Mouse (Mus musculus) adrenal gland, adult 18-20 months (tissue): ENCODE measurements around the gene Htr6. TPM values are rescaled to one million over a fixed set of nuclear protein-coding genes. Genes with fewer than 3 reads are reported as not detected.
A peak's percentile ranks its signal among the peaks of the same experiment; 100 is the strongest.

Experiments used
- DNase-seq, 2 experiments: peaks; one replicate each; pipeline ENCODE4 v3.0.0; 2021 to 2022; ENCODE audit warnings: low spot score in 2 of 2
- long read RNA-seq, 2 experiments: library from polyadenylated mRNA; stranded (forward); transcript quantifications; one replicate each; pipeline ENCODE4 v2.0.0; 2021
- total RNA-seq, 2 experiments: library from RNA; stranded (reverse); gene quantifications; 1 replicate in 1 of 2; 2 replicates in 1 of 2; pipeline ENCODE4 v1.2.3; 2021

The Htr6 gene
- total RNA-seq = under 1 TPM; 0.23 to 0.42 TPM
- long read RNA-seq, experiment 1 = 0 reads
- long read RNA-seq, experiment 2 = 0 reads

DNA sequence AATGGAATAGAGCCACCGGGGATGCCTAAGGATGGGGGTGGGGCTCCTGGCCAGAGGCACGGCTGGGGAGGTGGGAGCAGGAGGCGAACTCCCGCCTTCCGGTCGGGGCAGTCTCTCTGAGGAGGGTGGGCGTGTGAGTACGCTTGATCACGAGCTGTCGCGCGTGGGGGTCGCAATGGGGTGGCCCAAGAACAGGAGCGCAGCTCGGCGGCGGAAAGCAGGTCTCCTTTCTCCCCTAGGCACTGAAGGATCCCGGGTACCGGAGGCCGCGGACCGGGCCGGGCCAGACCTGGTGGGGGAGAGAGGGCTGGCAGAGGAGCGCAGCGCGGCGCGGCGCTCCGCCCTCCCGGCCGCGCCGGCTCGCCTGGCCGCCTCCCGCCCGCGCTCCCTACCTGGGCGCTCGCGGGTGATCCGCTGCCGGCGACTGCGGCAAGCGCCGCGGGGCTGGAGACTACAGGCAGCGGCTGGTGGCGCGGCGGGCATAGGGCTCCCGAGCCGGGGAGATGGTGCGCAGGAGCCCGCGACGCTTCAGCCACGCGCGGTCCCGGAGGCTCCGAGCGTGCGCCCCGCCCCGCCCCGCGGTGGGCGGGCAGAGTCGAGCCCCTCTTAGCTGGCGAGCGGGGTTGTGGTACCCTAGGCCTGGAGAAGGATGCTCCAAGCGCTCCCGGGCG, at the start of gene Htr6:
Gene Htr6, minus strand, starts transcription at position 530 of the 671 bp plus-strand sequence.
- DNase-seq = no peak

DNA sequence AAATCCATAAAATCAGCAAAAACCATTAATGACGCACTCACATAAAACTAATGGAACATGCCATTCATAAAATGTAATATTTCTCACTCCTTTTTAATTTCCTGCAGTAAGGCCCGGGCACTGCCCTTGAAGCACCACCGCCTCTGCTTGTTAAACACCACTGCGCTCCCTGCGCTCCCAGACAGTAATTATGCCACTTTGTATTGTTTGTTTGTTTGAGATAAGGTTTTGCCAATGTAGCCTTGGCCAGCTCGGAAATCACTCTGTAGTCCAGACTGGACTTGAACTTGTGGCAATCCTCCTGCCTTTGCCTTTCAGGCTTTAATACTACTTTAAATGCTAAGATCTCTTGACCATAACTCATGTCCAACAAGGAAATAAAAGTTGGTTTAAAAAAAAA, 49.6 kb upstream of the Htr6 start:
- DNase-seq = no peak

DNA sequence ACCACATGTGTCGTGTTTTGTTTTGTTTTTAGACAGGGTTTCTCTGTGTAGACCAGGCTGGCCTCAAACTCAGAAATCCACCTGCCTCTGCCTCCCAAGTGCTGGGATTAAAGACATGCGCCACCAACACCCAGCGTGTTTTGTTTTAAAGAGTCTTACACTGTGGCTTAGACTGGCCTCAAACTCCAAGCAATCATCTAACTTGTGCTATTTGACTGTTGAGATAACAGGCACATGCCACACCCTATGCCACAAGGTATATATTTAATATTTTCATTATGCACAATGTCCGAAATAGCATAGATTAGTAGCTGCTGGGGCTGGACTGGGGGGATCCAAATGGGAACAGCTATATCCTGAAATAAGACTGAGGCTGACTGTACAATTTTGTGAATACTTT, 47.2 kb upstream of the Htr6 start:
- no peak for DNase-seq

DNA sequence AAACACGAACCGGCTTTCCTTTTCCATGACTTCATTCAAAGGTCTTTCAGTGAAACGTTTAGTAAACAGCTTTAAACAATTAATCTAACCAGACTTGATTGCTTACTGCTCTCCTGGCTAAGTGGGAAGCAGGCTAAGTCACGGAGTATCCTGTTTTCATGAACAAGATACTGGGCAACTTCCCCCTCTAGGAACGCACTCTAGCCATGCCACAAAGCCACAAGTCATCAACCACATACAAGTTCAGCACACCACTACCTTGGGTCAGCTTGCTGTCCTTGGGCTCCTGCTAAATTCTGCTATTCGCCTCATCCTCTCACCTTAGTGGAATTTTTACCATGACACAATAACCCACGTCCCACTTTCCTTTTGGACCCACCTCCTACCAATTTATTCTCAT, 45.6 kb upstream of the Htr6 start:
- no peak for DNase-seq

DNA sequence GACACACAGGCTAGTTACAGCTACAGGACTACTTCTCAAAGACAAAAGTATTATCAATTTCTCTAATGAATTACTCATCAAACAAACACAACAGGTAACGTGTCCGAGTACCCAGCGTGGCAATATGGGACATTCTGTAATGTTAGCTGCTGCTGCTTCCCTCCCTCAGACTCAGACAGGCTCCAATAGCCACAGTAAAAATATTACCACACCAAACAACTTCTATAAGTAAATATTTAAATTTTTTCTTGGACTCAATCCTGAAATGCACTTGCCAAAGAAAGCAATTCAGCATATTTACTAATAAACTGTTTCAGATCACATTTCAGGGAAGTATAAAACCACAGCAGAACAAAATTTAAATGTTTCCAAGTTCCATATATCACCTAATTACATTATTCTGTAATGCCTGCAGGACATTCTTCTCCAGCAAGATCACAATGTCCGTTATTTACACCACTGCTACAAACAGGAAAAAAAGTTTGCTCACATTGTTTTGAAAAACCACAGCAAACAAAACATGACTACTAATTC, 45.0 kb upstream of the Htr6 start:
- no peak for DNase-seq

DNA sequence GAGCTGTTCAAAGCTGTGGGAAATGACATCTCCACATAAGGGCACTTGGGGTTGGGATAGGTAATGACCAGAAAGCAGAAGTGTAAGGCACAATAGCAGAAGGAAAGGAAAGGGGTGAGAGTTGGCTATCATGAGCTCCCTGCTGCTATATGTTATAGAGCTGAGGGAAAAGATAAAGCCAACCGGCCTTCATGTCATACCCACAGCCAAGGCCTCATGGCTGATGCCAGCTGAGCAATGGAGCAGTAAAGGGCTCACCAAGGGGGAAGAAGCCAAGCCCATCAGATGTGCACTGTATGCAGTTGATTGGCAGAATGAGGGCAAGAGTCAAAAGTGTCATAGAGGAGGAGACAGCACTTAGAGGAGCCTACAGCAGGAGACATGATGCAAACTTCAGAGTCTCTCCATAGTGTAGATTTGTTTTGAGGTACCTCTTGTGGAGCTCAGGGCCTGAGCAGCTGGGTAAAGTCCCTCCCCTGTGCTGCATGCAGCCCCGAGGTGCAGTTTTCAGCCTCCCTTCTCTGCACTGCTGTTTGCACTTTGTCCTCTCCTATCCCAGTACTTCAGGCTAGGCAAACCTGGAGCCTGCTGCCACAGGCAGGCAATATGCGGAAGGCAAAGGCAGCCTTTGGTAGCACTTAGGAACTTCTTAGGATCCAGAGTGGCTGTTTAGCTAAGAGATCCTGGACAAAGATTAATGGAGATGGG, 41.1 kb upstream of the Htr6 start:
- DNase-seq = no peak

DNA sequence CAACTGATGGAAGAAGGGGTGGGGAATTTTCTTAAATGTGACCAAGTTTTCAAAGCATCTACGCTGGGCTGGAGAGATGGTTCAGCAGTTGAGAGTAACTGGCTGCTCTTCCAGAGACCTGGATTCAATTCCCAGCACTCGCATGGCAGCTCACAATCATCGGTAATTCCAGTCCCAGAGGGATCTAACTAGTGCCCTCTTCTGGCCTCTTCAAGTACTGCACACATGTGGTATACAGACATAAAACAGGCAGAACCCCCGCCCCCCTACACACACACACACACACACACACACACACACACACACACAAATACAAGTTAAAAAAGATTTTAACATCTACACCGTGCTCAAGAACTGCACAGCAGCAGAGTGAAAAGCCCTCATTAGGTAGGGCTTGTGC, 40.4 kb upstream of the Htr6 start:
- no peak for DNase-seq

DNA sequence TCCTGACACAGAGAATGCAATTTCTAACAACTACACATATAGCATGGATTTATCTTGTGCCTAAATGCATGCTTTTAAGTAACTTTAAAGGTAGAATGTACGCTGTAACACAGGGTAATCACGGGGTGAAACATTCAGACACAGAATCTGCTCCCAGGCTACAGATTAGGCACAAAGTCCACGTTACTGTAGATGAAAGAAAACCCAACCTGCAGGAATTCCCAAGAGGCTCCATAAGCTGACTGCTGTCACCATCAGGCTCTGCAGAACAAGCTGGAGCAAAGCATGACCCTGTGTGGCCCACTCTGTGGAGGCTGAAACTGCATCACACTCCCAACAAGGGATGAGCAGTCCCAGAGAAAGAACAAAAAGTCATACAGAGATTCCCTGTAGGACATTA, 37.1 kb upstream of the Htr6 start:
- no peak for DNase-seq

DNA sequence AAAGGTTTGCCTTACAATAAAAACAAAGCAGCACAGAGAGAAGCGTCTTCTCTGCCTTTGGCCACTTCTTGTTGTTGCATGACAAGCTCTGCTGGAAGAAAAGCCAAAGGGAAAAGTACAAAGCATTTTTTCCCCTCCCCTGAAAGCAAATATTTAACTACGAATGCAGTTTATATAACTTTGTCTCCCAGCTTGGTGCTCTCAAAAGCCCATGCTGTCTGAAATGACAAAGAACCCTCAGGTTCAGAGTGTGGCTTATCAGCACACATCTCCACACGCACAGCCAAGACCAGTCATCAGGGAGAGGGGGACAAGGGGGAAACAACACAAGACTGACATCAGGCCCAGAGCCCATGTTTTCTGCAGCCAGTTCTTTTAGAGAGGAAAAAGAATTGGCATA, 36.1 kb upstream of the Htr6 start:
- no peak for DNase-seq

DNA sequence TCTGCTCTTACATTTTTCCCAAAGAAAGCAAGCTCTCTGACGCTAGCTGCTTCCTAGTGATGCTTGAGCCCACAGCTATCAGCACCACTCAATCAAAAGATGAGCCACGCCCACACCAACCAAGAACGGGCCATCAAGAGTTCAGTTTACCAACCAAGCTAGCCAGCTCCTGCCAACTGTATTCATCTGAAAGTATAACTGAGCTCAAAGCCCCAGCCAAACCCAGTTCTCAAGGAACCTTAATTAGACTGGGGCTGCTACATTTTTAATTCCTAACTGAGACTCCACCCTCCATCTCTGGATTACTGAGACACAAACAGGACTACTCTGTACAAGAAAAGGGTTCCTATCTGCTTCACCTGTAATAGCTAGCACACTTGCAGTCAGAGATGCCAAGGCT, 35.5 kb upstream of the Htr6 start:
- no peak for DNase-seq

DNA sequence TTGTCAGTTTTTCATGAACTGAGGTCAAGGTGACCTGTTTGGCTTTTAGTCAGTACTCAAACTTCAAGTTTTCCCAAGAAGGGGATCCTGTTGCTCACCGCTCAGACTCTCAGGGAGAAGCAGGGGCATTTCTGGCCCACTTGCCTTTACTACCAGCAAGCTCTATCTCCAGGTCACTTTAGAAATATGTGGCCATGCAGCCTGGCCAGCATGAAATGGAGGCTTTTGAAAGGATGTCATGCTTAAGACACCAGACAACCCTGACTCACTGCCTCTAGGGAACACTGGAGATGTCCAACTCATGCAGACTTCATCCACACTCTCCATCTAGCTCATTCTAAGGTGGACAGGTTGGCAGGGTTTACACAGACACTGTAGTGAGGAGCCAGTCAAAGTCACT, 30.1 kb upstream of the Htr6 start:
- DNase-seq = no peak

DNA sequence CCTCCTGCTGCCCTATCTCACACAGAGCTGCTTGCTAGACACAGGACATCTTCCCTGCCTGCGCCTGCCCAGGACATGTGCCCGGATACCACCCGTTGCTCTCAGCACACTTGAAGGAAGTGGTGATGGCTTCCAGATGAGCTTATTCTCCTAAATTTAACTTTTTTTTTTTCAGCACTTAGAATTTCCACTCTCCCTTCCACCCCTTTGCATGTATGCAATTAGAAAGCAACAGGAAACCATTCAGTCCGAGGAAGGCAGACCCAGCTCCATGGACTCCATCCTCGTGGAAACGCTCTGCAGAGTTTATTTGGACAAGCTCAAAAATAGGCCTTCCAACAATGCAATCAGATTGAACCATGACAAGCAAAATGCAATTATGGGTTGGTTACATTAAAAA, 26.2 kb upstream of the Htr6 start:
- no peak for DNase-seq

DNA sequence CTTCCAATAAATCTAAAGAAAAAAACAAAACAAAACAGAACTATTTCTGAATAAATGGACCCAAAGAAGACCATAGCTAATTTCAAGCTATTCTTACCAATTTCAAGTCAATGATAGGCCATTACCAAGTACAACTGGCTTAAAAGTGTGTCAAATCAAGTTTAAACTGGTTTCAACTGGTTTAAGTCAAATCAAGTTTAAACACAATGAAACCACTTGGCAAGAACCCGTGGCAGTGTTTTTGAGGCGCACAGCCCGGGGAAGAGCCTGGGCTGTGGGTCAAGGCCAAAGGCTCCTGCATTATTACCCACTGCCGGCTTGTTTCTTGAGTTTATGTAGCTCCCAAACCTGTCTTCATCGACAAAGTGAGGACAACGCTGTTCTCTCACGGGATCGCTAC, 25.0 kb upstream of the Htr6 start:
- no peak for DNase-seq

DNA sequence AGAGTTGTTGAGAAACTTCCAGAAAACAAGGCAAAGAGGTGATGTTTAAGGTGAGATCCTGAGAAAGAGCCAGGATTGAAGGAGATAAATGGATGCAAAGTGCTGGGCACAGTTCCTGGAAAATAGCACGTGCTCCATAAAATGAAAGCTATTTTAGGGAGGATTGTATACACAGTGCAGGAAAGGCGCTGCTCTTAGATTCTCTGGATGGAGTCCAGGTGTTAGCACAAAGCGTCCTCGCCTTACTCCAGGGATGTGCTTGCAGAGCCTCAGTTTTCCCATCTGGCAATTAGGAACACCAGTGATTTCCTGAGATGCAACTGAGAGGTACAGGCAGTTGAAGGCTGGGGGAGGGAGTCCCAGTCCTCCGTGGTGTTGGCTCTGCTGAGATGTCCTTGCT, 20.8 kb upstream of the Htr6 start:
- no peak for DNase-seq

DNA sequence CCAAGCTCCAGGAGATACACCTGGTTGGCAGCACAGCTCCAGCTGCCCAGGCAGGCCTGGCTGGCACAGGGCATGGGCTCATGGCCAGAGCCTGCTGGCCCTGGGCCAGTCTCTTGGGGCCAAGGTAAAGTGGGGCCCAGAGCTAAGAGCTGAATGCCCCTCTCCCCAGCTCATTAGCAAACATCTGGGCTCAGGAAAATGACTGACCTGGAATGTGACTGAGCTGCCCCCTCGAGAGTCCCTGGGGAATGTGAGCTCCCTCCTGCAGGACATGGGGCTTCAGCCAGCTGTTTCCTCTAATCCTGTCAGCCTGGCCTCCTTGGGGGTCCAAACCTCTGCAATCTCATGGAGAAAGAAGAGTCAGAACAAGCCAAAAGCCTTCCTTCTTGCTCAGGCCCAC, 20.0 kb upstream of the Htr6 start:
- peak in 1 of 2 experiments; percentile 38 for DNase-seq

DNA sequence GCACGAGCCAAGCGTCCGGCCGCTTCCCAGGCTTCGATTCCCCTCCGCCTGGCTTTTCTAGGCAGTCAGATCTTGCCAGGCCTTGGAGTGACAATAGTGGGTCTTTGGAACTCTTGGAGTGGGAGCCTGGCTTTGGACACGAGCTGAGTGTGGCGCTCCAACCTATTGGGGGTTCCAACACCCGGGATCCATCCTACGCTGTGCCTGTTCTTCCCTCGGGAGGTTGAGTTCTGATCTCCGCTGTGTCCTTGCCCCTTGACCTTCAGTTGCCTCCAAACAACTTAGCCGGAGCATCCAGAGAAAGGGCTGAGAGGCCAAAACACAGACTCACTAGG, 17.8 kb upstream of the Htr6 start:
- DNase-seq = no peak

DNA sequence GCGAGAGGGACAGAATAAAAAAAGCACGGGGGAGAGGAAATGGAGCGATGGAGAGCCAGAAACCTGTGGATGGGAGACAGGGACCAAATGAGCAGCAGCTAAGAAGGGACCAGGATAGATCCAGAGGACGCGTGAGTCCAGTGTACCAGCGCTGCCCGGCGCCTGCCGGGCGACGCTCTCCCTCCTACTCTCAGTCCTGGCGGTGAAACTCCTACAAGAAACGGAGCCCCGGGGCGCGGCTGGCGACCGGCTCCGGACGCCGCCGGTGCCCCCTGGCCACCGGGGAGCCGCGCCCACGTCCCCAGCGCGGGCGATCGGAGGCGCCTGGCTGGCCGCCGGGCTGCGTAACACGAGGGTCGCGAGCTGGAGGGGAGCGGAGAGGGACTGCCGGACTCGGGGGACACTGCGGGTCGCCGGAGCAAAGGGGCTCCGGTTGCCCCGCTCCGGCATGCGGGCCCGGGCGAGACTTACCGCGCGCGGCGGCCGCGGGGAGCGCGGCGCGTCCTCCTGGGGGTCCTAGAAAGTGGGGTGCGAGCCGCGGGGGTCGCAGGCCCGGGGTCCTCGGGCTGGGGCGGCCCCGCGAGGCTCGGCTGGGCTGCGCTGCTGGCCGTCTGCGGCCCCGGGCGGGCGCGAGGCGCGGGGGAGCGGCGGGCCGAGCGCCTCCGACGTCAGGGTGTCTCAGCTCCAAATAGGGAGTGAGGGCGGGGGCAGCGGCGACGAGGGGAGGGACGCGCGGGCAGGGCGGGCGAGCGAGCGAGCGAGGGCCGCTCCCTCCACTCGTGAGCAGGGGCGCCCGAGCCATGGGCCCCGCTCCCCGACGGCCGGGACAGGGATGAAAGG, 17.2 kb upstream of the Htr6 start, which contains the start of gene Nbl1:
Gene Nbl1, minus strand, starts transcription at position 638 of the 840 bp plus-strand sequence.
- peak; percentile 52 to 62 for DNase-seq

DNA sequence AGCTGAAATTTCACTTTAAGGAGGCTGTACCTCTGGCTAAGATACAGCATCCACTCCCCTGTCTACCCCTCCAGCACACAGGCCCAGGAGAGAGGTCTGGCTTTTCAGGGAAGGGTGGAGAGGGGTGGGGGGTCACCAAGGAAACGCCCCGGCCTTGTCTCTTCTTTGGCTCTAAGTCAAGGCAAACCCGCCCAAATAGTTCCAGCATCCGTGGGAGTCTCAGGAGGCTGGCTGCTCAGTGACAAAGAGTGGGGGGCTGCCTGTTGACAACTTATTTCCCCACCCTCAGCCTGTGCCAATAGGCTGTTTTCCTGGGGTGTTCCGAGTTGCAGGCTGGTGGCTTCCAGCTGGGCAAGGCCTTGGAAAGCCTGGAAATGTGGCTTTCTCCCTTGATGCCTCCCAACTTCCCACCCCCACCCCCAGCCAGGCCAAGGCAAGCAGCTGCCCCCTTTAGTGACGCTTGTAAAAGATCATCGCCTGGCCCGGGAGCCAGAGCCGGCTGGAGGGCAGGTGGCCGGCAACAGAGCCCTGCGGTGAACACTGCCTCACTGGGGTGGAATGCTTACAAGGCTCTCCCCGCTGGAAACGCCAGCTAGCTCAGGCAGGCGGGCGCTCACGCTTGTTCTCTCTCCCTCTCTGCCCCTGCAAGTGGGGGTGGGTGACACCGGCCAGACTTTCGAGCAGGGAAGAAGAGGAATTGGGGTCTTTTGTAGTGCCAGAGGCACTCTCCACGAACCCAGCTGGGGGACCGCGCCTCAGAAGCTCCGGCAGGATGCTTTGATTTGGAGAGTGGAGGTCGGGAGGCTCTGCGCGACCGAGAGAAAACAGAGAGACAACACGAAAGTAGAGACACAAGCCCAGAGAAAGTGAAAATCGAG, 16.3 kb upstream of the Htr6 start:
- no peak for DNase-seq

DNA sequence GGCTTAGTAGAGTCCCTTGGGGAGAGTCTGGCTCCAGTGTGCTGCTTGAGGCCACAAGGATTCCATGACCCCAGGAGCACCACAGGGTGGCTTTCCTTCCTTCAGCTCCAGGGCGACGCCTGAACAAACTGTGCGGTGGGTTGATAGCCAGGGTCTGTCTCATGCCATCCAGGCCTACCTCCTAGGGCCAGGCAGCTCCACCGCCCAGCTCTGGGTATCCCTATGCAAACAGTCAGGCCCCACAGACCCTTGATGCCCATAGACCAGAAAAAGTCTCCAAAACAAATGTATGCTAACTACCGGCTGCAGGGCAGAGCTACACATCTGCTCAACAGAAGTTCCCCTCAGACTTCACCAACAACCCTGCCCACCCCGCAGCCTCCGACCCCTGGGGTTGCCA, 15.7 kb upstream of the Htr6 start:
- DNase-seq = no peak

DNA sequence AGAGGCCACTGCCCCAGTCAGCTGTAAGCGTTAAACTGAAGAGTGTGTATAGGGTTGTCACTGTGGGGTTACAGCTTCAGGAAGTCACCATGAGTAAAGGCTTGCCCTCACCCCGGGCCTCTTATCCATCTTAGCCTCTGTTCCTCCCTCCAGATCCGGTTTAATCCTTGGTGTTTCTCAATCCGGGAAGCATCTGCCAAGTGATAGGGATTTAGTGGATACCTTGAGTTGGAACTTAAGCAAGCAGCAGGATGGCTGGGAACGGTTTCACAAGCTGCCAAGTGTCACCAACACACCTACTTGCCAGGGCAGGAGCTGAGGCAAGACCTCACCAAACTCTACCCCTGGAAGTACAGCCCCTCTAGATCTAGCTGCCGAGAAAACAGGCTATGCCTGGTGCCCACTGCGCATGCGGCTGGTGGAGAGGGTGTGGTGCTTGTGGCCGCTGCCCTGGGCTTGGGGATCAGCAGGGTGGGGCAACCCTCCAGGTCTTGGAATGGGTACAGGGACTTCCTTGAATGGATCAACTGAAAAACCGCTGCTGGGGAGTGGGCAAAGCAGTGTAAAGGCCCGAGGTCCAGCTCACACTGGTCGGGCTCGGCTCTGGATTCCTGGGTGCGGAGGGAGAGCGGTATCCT, 15.1 kb upstream of the Htr6 start:
- no peak for DNase-seq
